Mouse (Mus musculus): ENCODE data around the gene Nol3.

- TF ChIP-seq CTCF (IDR thresholded peaks at IDR 0.05; ENCODE audit: control insufficient read depth, insufficient read depth, insufficient replicate concordance, low read depth, low read length) (no peak), POLR2A (IDR thresholded peaks at IDR 0.05; ENCODE audit: control insufficient read depth, low read depth, low read length) (no peak)
Measured at GRCm38 (mm10) chr8:105308428-105308827, 32.5 kb downstream of the Nol3 start.

Data from testis, adult 2 months (tissue).